Mouse (Mus musculus) forebrain, postnatal 0 days (tissue): Measurements from ENCODE around the gene Shf. TPM values are rescaled to one million over a fixed set of nuclear protein-coding genes. Genes with fewer than 3 reads are reported as not detected.
"Not testable (repeated sequence)": the region's sequence is repeated elsewhere in the genome, so short reads cannot be mapped to it uniquely, and the experiment has no call there.

Experiments
- ATAC-seq: fragments of 200-750 bp; cut with Nextera tagmentation; 2 replicates; pipeline ENCODE4 v1.8.0; 2017; ENCODE audit warnings: mild to moderate bottlenecking, moderate library complexity
- DNase-seq: peaks from one replicate; pipeline ENCODE4 v3.0.0-alpha.2; 2015
- H3K27ac ChIP-seq: fragments of 300-500 bp; sonication (generic); 2 replicates; pipeline ENCODE4 v1.5.1; 2014; ENCODE audit warnings: low read depth, mild to moderate bottlenecking, antibody characterized with exemption, low read length, moderate library complexity, mixed read lengths
- H3K27me3 ChIP-seq: fragments of 300-500 bp; sonication (generic); 2 replicates; pipeline ENCODE4 v1.6.1; 2014; ENCODE audit warnings: mild to moderate bottlenecking, low read length, mixed read lengths; ENCODE audit not compliant: insufficient read depth
- H3K36me3 ChIP-seq: fragments of 300-500 bp; sonication (generic); 2 replicates; pipeline ENCODE4 v1.6.1; 2014; ENCODE audit warnings: mild to moderate bottlenecking, moderate library complexity; ENCODE audit not compliant: insufficient read depth
- H3K4me1 ChIP-seq: fragments of 300-500 bp; sonication (generic); 2 replicates; pipeline ENCODE4 v1.6.1; 2014; ENCODE audit warnings: antibody characterized with exemption; ENCODE audit not compliant: insufficient read depth
- H3K4me2 ChIP-seq: fragments of 300-500 bp; sonication (generic); 2 replicates; pipeline ENCODE4 v1.6.1; 2014; ENCODE audit warnings: low read depth, mild to moderate bottlenecking, moderate library complexity
- H3K4me3 ChIP-seq: fragments of 300-500 bp; sonication (generic); 2 replicates; pipeline ENCODE4 v1.5.1; 2014; ENCODE audit warnings: low read depth, low read length, mixed read lengths
- H3K9ac ChIP-seq: fragments of 300-500 bp; sonication (generic); 2 replicates; pipeline ENCODE4 v1.6.1; 2014; ENCODE audit warnings: mild to moderate bottlenecking
- H3K9me3 ChIP-seq: fragments of 300-500 bp; sonication (generic); 2 replicates; pipeline ENCODE4 v1.6.1; 2016; ENCODE audit warnings: low read length
- CTCF ChIP-seq: sonication (generic); IDR thresholded peaks from 2 replicates; pipeline ENCODE4 v1.5.1; 2016; ENCODE audit warnings: antibody characterized with exemption, control low read depth, low read depth
- WGBS: fragments of 180-500 bp; shearing (Covaris S2); extraction: QIAGEN DNeasy Blood & Tissue Kit; methylation state at CpG from one replicate; pipeline ENCODE4 v1.1.7; 2014; 5-methylcytosine and 5-hydroxymethylcytosine counted together
- polyA plus RNA-seq: library from polyadenylated mRNA; unstranded; fragments of >200 nt; fragmentation: Nextera tagmentation; extraction: Ambion mirVana; gene quantifications from 2 replicates; pipeline ENCODE4 v1.2.1, GENCODE M21; 2015
- total RNA-seq: library from RNA; depleted of rRNA; stranded (reverse); fragments of >200 nt; gene quantifications from 2 replicates; pipeline ENCODE4 v1.2.3, GENCODE M21; 2014

Shf gene
- total and polyA plus RNA-seq, 2 experiments from 2014 or later: 6.7 to 69.3 TPM

- WGBS: 7% methylated on average over 14 of the region's 14 CpGs
- H3K27me3 ChIP-seq: no peaks in the 10 kb centered on the region
- peak overlapping the region; percentile 68 for H3K4me2 ChIP-seq
- peak; percentile 48 for ATAC-seq
- peak overlapping the region; percentile 96 for H3K9ac ChIP-seq
- peak overlapping the region; percentile 99 for H3K27ac ChIP-seq
- H3K9me3 ChIP-seq: no peaks in the 10 kb centered on the region
- H3K4me1 ChIP-seq: peaks cover 22% of the 10 kb centered on the region
- TF ChIP-seq CTCF: no peak
- peaks cover 8% of the 10 kb centered on the region; the same call in 1 of the 2 replicates for H3K36me3 ChIP-seq
- DNase-seq: no peak
- peak overlapping the region; percentile 52 for H3K4me3 ChIP-seq
These were observed 19.7 kb downstream of the Shf start for GRCm38 (mm10) chr2:122349136-122349785.

- peak; percentile 90 for TF ChIP-seq CTCF
- Histone ChIP-seq H3K36me3 (peaks cover 2% of the 10 kb centered on the region; the same call in 1 of the 2 replicates), H3K27ac (peak overlapping the region; percentile 99), H3K27me3 (no peaks in the 10 kb centered on the region), H3K4me2 (peak overlapping the region; percentile 68), H3K4me1 (peaks cover 22% of the 10 kb centered on the region), H3K4me3 (peak overlapping the region; percentile 52), H3K9me3 (no peaks in the 10 kb centered on the region), H3K9ac (peak overlapping the region; percentile 96)
- ATAC-seq: peak; percentile 85
- DNase-seq: peak; percentile 95
- WGBS: 1% methylated on average over 63 of the region's 63 CpGs
These were observed 20.3 kb downstream of the Shf start for GRCm38 (mm10) chr2:122348531-122349131.

GRCm38 (mm10) chr2:122347257-122347656, 21.7 kb downstream of the Shf start:
- Histone ChIP-seq H3K36me3 (no peaks in the 10 kb centered on the region), H3K27me3 (no peaks in the 10 kb centered on the region), H3K9me3 (no peaks in the 10 kb centered on the region), H3K4me3 (no peak overlapping the region), H3K27ac (no peak overlapping the region), H3K9ac (no peak overlapping the region), H3K4me1 (peaks cover 21% of the 10 kb centered on the region), H3K4me2 (no peak overlapping the region)
- no peak for ATAC-seq
- no peak for TF ChIP-seq CTCF
- DNase-seq: no peak
- 91% methylated on average over 3 of the region's 3 CpGs for WGBS

- H3K27me3 ChIP-seq, DNase-seq, H3K4me3 ChIP-seq, H3K4me2 ChIP-seq, ATAC-seq, H3K9me3 ChIP-seq, H3K9ac ChIP-seq, H3K27ac ChIP-seq, H3K36me3 ChIP-seq: not testable (repeated sequence)
- WGBS: 94% methylated on average over 6 of the region's 6 CpGs
- peaks cover 15% of the 10 kb centered on the region for H3K4me1 ChIP-seq
These were observed 22.8 kb downstream of the Shf start for GRCm38 (mm10) chr2:122346164-122346563.

- no peak overlapping the region for H3K4me3 ChIP-seq
- 81% methylated on average over 6 of the region's 6 CpGs for WGBS
- no peaks in the 10 kb centered on the region for H3K36me3 ChIP-seq
- peaks cover 15% of the 10 kb centered on the region for H3K4me1 ChIP-seq
- DNase-seq (no peak), ATAC-seq (no peak)
- no peaks in the 10 kb centered on the region for H3K9me3 ChIP-seq
- H3K27ac ChIP-seq: no peak overlapping the region
- no peak overlapping the region for H3K9ac ChIP-seq
- TF ChIP-seq CTCF: no peak
- H3K27me3 ChIP-seq: no peaks in the 10 kb centered on the region
- H3K4me2 ChIP-seq: no peak overlapping the region
These were observed 23.7 kb downstream of the Shf start for GRCm38 (mm10) chr2:122345106-122345893.

GRCm38 (mm10) chr2:122337291-122337690, 31.7 kb downstream of the Shf start:
- ATAC-seq: peak; percentile 63
- Histone ChIP-seq H3K4me1 (no peaks in the 10 kb centered on the region), H3K27ac (no peak overlapping the region), H3K9ac (no peak overlapping the region), H3K27me3 (no peaks in the 10 kb centered on the region), H3K9me3 (no peaks in the 10 kb centered on the region), H3K36me3 (no peaks in the 10 kb centered on the region), H3K4me3 (peak overlapping the region; percentile 7; the same call in 1 of the 2 replicates), H3K4me2 (peak overlapping the region; percentile 28)
- no peak; the same call in 1 of the 2 replicates for TF ChIP-seq CTCF
- WGBS: 64% methylated on average over 21 of the region's 21 CpGs
- DNase-seq: peak; percentile 9

- no peak overlapping the region for H3K4me3 ChIP-seq
- WGBS: 58% methylated on average over 3 of the region's 3 CpGs
These were observed 34.8 kb downstream of the Shf start for GRCm38 (mm10) chr2:122334170-122334569.

More at GRCm38 (mm10) chr2:122334170-122334569, 34.8 kb downstream of the Shf start:
- no peaks in the 10 kb centered on the region for H3K36me3 ChIP-seq
- H3K4me1 ChIP-seq: no peaks in the 10 kb centered on the region
- H3K9ac ChIP-seq: no peak overlapping the region
- no peak for TF ChIP-seq CTCF
- H3K27me3 ChIP-seq: no peaks in the 10 kb centered on the region
- H3K9me3 ChIP-seq: no peaks in the 10 kb centered on the region
- H3K4me2 ChIP-seq: no peak overlapping the region
- ATAC-seq (no peak), DNase-seq (no peak)
- H3K27ac ChIP-seq: no peak overlapping the region
